In the genomic region with DNA sequence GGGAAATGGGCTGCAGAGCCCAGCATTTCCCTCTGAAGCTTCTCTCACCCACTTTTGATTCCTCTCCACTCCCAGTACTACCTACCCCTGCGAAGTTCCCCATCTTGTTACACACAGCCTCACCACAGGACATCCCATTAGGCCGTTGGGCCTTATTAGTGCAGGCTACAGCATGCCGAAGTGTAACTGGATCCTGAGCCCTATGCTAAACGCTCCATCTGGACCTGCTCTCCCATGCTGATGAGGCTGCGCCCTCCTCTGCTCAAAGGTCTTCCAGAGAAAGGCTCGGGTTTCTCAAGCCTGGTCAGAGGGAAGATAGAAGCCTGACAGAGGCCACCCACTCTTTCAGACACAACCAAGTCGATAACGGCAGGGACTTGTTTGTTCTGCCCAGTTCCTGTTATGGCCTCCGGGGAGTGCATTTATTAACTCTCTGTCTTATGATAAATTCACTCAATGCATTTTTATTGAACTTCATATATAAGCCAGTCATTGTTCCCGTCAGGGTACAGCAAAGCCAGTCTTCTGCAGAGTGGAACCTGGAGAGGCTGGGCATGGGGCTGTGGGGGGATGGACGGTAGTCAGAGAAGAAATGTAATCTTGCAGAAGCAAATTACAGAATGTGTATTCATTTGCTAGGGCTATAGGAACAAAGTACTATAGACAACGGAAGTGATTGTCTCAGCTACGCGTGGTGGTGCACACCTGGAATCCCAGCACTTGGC, we compare ENCODE assay signal across 9 mouse cellular contexts.
DNase-seq lines count a peak whose midpoint lies in the region; ATAC-seq and TF ChIP-seq lines count a peak whose summit lies in the region.
"Had no signal": no experiment of that assay in that cellular context is flagged by ENCODE, and none has a peak within 500 bp of the region (broad histone marks: within the 10 kb centered on the region; RNA-seq: fewer than 3 reads in every experiment).

No protein-coding gene starts in this region.

- no peak for TF ChIP-seq CTCF in layer of hippocampus, adult 2 months (conservative IDR thresholded peaks at IDR 0.05)

- 26% methylated on average over 14 of the region's 14 CpGs for WGBS in embryonic facial prominence, embryonic 10.5 days
- WGBS in hindbrain, embryonic 11.5 days = 34% methylated on average over 14 of the region's 14 CpGs
- 40% methylated on average over 14 of the region's 14 CpGs for WGBS in midbrain, embryonic 14.5 days

- peak; percentile 82 for ATAC-seq in hindbrain, embryonic 11.5 days (ENCODE audit: low FRiP score)
- ATAC-seq in midbrain, embryonic 14.5 days (ENCODE audit: low FRiP score, low TSS enrichment) = peak; percentile 62; the same call in 1 of the 2 replicates

- DNase-seq in heart, postnatal 4 days = peak; percentile 35
- DNase-seq in heart, adult 9 months (ENCODE audit: low spot score in 2 of 2) = no peak
- peak; percentile 82 for DNase-seq in embryonic facial prominence, embryonic 10.5 days (ENCODE audit: low spot score)
- DNase-seq in hindbrain, embryonic 11.5 days (ENCODE audit: low spot score) = peak; percentile 64
- peak; percentile 43 for DNase-seq in midbrain, embryonic 14.5 days
- DNase-seq in layer of hippocampus, adult 2 months (ENCODE audit: low spot score in 2 of 2) = no peak
- no peak for DNase-seq in thymus, postnatal 10 days (ENCODE audit: low spot score in 2 of 2)
- DNase-seq in lung, adult 18-20 months = no peak
- DNase-seq: kidney, postnatal 14 days had no signal

- H3K9ac ChIP-seq in hindbrain, embryonic 11.5 days (ENCODE audit: low read depth, low read length) = no peak overlapping the region
- no peak overlapping the region for H3K9ac ChIP-seq in midbrain, embryonic 14.5 days (replicated peaks; ENCODE audit: low read length)

- peaks cover 60% of the 10 kb centered on the region for H3K4me1 ChIP-seq in embryonic facial prominence, embryonic 10.5 days
- H3K4me1 ChIP-seq in hindbrain, embryonic 11.5 days (replicated peaks; ENCODE audit: control insufficient read depth, insufficient read depth, low read length) = peaks cover 7% of the 10 kb centered on the region; the same call in 1 of the 2 replicates
- H3K4me1 ChIP-seq in midbrain, embryonic 14.5 days (ENCODE audit: control insufficient read depth, insufficient read depth, low read length) = 0 out of 2 replicates have a peak, but pooled peaks cover 2% of the 10 kb centered on the region

- peaks cover 8% of the 10 kb centered on the region for H3K27me3 ChIP-seq in embryonic facial prominence, embryonic 10.5 days (replicated peaks; ENCODE audit: low read depth, poor library complexity, severe bottlenecking)
- no peaks in the 10 kb centered on the region for H3K27me3 ChIP-seq in hindbrain, embryonic 11.5 days (ENCODE audit: control insufficient read depth, insufficient read depth, low read length)
- H3K27me3 ChIP-seq in midbrain, embryonic 14.5 days (ENCODE audit: control insufficient read depth, insufficient read depth, low read length) = no peaks in the 10 kb centered on the region

- no peak overlapping the region for H3K4me3 ChIP-seq in embryonic facial prominence, embryonic 10.5 days
- H3K4me3 ChIP-seq in hindbrain, embryonic 11.5 days (ENCODE audit: low read depth, low read length) = no peak overlapping the region
- H3K4me3 ChIP-seq in midbrain, embryonic 14.5 days (replicated peaks; ENCODE audit: low read depth, low read length) = no peak overlapping the region
- no peak overlapping the region for H3K4me3 ChIP-seq in layer of hippocampus, adult 2 months

- H3K27ac ChIP-seq in embryonic facial prominence, embryonic 10.5 days (replicated peaks) = peak overlapping the region; percentile 77
- no peak overlapping the region for H3K27ac ChIP-seq in hindbrain, embryonic 11.5 days (ENCODE audit: low read depth, low read length)
- no peak overlapping the region for H3K27ac ChIP-seq in midbrain, embryonic 14.5 days (replicated peaks; ENCODE audit: low read depth, low read length)
- no peak overlapping the region for H3K27ac ChIP-seq in layer of hippocampus, adult 2 months

- H3K9me3 ChIP-seq in embryonic facial prominence, embryonic 10.5 days = no peaks in the 10 kb centered on the region
- no peaks in the 10 kb centered on the region for H3K9me3 ChIP-seq in hindbrain, embryonic 11.5 days (ENCODE audit: control insufficient read depth, low read length)
- no peaks in the 10 kb centered on the region for H3K9me3 ChIP-seq in midbrain, embryonic 14.5 days (ENCODE audit: control insufficient read depth, low read length)

- no peaks in the 10 kb centered on the region for H3K36me3 ChIP-seq in embryonic facial prominence, embryonic 10.5 days (replicated peaks)
- no peaks in the 10 kb centered on the region for H3K36me3 ChIP-seq in hindbrain, embryonic 11.5 days (ENCODE audit: control insufficient read depth, insufficient read depth, low read length)
- H3K36me3 ChIP-seq in midbrain, embryonic 14.5 days (ENCODE audit: control insufficient read depth, insufficient read depth, low read length) = no peaks in the 10 kb centered on the region

- no peak overlapping the region for H3K4me2 ChIP-seq in hindbrain, embryonic 11.5 days (replicated peaks; ENCODE audit: low read depth, low read length)
- no peak overlapping the region for H3K4me2 ChIP-seq in midbrain, embryonic 14.5 days (ENCODE audit: low read length)

Comparison
In these comparisons a context has a peak if more than half of its experiments do, and no peak if none do; other contexts are left out.
1. DNase-seq: peak in heart, postnatal 4 days (single experiment), embryonic facial prominence, embryonic 10.5 days (single experiment), hindbrain, embryonic 11.5 days (single experiment) and midbrain, embryonic 14.5 days (single experiment); none in heart, adult 9 months (0 of 2), layer of hippocampus, adult 2 months (0 of 2), thymus, postnatal 10 days (0 of 2) and lung, adult 18-20 months (0 of 2).